Mouse (Mus musculus): ENCODE measurements at regions not wholly inside any gene's neighbourhood (a gene's known extent, or its start where the extent isn't known, plus 50 kb on each side); places are given as distances from the start of the nearest gene placed in this dataset.
"Not testable (repeated sequence)": the region's sequence is repeated elsewhere in the genome, so short reads cannot be mapped to it uniquely, and the experiment has no call there.

DNA sequence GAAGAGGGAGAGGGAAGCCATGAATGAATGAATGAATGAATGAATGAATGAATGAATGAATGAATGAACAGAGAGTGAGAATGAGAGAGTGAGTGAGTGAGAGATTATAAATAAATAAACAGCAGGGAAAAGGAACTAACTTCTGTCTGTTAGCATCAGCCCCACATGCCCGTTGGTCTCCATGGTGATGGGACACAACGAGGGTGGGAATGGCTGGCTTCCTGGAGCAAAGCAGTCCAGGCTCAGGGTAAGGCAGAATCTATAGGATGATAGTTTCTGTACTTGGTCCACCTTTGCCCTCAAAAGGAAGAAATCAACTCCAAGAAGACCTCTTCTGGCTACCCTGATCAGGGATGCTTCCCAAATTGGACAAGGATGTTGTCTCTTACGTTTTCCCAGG is 212.2 kb downstream of the Zfp619 start:
- no peak overlapping the region for H3K27ac ChIP-seq
- no peak overlapping the region for H3K4me3 ChIP-seq
- TF ChIP-seq POLR2A (IDR thresholded peaks at IDR 0.05; ENCODE audit: insufficient read depth, low read depth, low read length) (no peak), EP300 (IDR thresholded peaks at IDR 0.05; ENCODE audit: insufficient read depth, low read depth, low read length) (no peak), CTCF (IDR thresholded peaks at IDR 0.05) (no peak)
- no peak for DNase-seq
- intact Hi-C loops (cut with DNase I), result no loop called here
- H3K36me3 ChIP-seq (ENCODE audit: control insufficient read depth, insufficient read depth, low read length), result no peaks in the 10 kb centered on the region
- no peak overlapping the region for H3K9ac ChIP-seq (ENCODE audit: low read depth, low read length)
- 43% methylated on average over 3 of the region's 3 CpGs for WGBS
- no peaks in the 10 kb centered on the region for H3K4me1 ChIP-seq (ENCODE audit: control insufficient read depth, insufficient read depth, low read length)
- no peaks in the 10 kb centered on the region for H3K79me2 ChIP-seq (replicated peaks; ENCODE audit: control insufficient read depth, insufficient read depth, low read length)
- no peaks in the 10 kb centered on the region for H3K27me3 ChIP-seq (ENCODE audit: control insufficient read depth, insufficient read depth, low read length)

DNA sequence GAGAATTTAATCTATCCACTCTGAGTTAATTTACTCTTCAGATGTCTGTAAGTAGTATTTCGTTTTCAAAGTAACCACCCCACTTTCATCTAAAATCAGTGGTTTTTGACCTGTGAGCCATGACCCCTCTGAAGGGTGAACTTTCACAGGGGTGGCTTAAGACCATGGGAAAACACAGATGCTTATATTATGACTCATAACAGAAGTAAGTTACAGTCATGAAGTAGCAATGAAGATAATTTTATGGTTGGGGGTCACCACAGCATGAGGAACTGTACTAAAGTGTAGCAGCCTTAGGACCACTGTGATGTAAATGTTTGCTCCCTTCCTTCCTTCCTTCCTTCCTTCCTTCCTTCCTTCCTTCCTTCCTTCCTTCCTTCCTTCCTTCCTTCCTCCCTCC is 215.2 kb downstream of the Zfp619 start:
- Histone ChIP-seq H3K4me1 (ENCODE audit: control insufficient read depth, insufficient read depth, low read length) (no peaks in the 10 kb centered on the region), H3K4me3 (no peak overlapping the region), H3K27ac (no peak overlapping the region), H3K79me2 (replicated peaks; ENCODE audit: control insufficient read depth, insufficient read depth, low read length) (no peaks in the 10 kb centered on the region), H3K27me3 (ENCODE audit: control insufficient read depth, insufficient read depth, low read length) (no peaks in the 10 kb centered on the region), H3K36me3 (ENCODE audit: control insufficient read depth, insufficient read depth, low read length) (no peaks in the 10 kb centered on the region), H3K9ac (ENCODE audit: low read depth, low read length) (no peak overlapping the region)
- intact Hi-C loops (cut with DNase I), result no loop called here
- WGBS, result 57% methylated on average over 1 of the region's 1 CpGs
- no peak for DNase-seq
- no peak for TF ChIP-seq EP300 (IDR thresholded peaks at IDR 0.05; ENCODE audit: insufficient read depth, low read depth, low read length)
- TF ChIP-seq CTCF (IDR thresholded peaks at IDR 0.05), result no peak
- TF ChIP-seq POLR2A (IDR thresholded peaks at IDR 0.05; ENCODE audit: insufficient read depth, low read depth, low read length), result no peak

DNA sequence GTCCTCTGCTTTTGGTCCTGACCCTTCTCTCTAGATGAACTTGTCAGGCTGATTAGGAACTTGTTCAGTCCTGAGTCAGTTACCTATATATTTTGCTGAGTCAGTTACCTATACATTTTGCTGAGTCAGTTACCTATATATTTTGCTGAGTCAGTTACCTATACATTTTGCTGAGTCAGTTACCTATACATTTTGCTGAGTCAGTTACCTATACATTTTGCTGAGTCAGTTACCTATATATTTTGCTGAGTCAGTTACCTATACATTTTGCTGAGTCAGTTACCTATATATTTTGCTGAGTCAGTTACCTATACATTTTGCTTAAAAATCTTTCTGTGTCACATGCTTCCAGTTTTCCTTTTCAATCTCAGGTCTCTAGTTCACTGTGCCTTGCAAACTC is 230.8 kb downstream of the Zfp619 start:
- intact Hi-C loops (cut with DNase I); H3K4me3 ChIP-seq; DNase-seq; H3K9ac ChIP-seq (ENCODE audit: low read depth, low read length); H3K79me2 ChIP-seq (replicated peaks; ENCODE audit: control insufficient read depth, insufficient read depth, low read length); H3K36me3 ChIP-seq (ENCODE audit: control insufficient read depth, insufficient read depth, low read length); H3K27me3 ChIP-seq (ENCODE audit: control insufficient read depth, insufficient read depth, low read length); H3K27ac ChIP-seq; H3K4me1 ChIP-seq (ENCODE audit: control insufficient read depth, insufficient read depth, low read length): not testable (repeated sequence)

DNA sequence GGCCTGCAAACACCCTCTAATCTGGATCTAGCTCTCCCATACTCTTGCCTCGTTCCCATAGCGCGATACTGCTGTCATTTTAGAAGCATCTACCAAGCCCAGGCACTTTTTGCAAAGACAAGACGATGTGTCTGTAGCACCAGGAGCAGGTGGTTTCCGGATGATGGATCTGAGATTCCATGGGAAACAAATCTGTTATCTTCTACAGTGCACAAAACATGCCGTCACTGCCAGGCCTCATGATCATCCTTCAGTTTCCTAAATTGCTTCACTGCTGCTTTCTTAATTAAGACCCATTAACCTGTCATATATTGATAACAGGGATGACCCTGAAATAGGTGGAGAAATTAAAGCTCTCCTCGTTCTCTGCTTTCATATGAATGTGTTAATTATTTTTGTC is 232.9 kb downstream of the Zfp619 start:
- Histone ChIP-seq H3K79me2 (replicated peaks; ENCODE audit: control insufficient read depth, insufficient read depth, low read length) (no peaks in the 10 kb centered on the region), H3K27ac (no peak overlapping the region), H3K4me1 (ENCODE audit: control insufficient read depth, insufficient read depth, low read length) (no peaks in the 10 kb centered on the region), H3K27me3 (ENCODE audit: control insufficient read depth, insufficient read depth, low read length) (no peaks in the 10 kb centered on the region), H3K36me3 (ENCODE audit: control insufficient read depth, insufficient read depth, low read length) (no peaks in the 10 kb centered on the region), H3K9ac (ENCODE audit: low read depth, low read length) (no peak overlapping the region), H3K4me3 (no peak overlapping the region)
- no peak for DNase-seq
- intact Hi-C loops (cut with DNase I), result no loop called here
- WGBS, result 76% methylated on average over 7 of the region's 7 CpGs
- TF ChIP-seq POLR2A (IDR thresholded peaks at IDR 0.05; ENCODE audit: insufficient read depth, low read depth, low read length) (no peak), CTCF (IDR thresholded peaks at IDR 0.05) (no peak), EP300 (IDR thresholded peaks at IDR 0.05; ENCODE audit: insufficient read depth, low read depth, low read length) (no peak)

- DNase-seq, result no peak
- 72% methylated on average over 2 of the region's 2 CpGs for whole genome bisulfite sequencing
- intact Hi-C loops (cut with DNase I), result no loop called here
- no peak overlapping the region for H3K9ac ChIP-seq (ENCODE audit: low read depth, low read length)
- no peaks in the 10 kb centered on the region for H3K36me3 ChIP-seq (ENCODE audit: control insufficient read depth, insufficient read depth, low read length)
- TF ChIP-seq CTCF (IDR thresholded peaks at IDR 0.05) (no peak), EP300 (IDR thresholded peaks at IDR 0.05; ENCODE audit: insufficient read depth, low read depth, low read length) (no peak), POLR2A (IDR thresholded peaks at IDR 0.05; ENCODE audit: insufficient read depth, low read depth, low read length) (no peak)
- no peaks in the 10 kb centered on the region for H3K79me2 ChIP-seq (replicated peaks; ENCODE audit: control insufficient read depth, insufficient read depth, low read length)
- H3K4me3 ChIP-seq, result no peak overlapping the region
- H3K27ac ChIP-seq, result no peak overlapping the region
- no peaks in the 10 kb centered on the region for H3K27me3 ChIP-seq (ENCODE audit: control insufficient read depth, insufficient read depth, low read length)
- H3K4me1 ChIP-seq (ENCODE audit: control insufficient read depth, insufficient read depth, low read length), result no peaks in the 10 kb centered on the region
Measured at GRCm38 (mm10) chr7:39764366-39764765, 246.8 kb downstream of the Zfp619 start.

DNA sequence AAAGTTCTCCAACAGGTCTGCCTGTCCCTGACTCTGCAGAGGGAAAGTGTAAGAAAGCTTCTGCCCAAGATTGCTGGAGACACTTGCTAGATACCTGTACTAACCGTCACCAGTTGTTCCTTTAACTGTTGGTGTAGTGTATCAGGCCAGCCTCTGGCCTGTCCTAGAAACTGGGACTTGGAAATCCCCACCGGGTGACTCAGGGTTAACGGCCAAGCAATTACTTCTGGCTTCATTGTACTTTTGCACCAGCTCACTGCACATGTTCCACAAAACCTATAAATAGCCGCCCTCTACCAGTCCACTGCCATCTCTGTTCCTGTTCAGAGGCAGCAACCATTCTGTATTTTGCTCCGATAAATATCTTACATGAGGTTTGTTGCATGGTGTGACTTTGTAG is 247.5 kb downstream of the Zfp619 start:
- Histone ChIP-seq H3K27me3 (ENCODE audit: control insufficient read depth, insufficient read depth, low read length) (no peaks in the 10 kb centered on the region), H3K9ac (ENCODE audit: low read depth, low read length) (no peak overlapping the region)

More for the DNA sequence above, 247.5 kb downstream of the Zfp619 start:
- intact Hi-C loops (cut with DNase I), result no loop called here
- no peak for DNase-seq
- H3K4me3 ChIP-seq, result no peak overlapping the region
- H3K36me3 ChIP-seq (ENCODE audit: control insufficient read depth, insufficient read depth, low read length), result no peaks in the 10 kb centered on the region
- H3K79me2 ChIP-seq (replicated peaks; ENCODE audit: control insufficient read depth, insufficient read depth, low read length), result no peaks in the 10 kb centered on the region
- H3K4me1 ChIP-seq (ENCODE audit: control insufficient read depth, insufficient read depth, low read length), result no peaks in the 10 kb centered on the region
- H3K27ac ChIP-seq, result no peak overlapping the region
- 71% methylated on average over 5 of the region's 5 CpGs for WGBS
- TF ChIP-seq EP300 (IDR thresholded peaks at IDR 0.05; ENCODE audit: insufficient read depth, low read depth, low read length), result no peak
- TF ChIP-seq CTCF (IDR thresholded peaks at IDR 0.05), result no peak
- TF ChIP-seq POLR2A (IDR thresholded peaks at IDR 0.05; ENCODE audit: insufficient read depth, low read depth, low read length), result no peak

All from heart, adult 2 months (tissue).